Mouse (Mus musculus) limb, embryonic 14.5 days (tissue): ENCODE data around the gene Ptger4. TPM values are rescaled to one million over a fixed set of nuclear protein-coding genes. Genes with fewer than 3 reads are reported as not detected.
A peak's percentile ranks its signal among the peaks of the same experiment; 100 is the strongest.

Experiments
- ATAC-seq: fragments of 200-750 bp; cut with Nextera tagmentation; 2 replicates; pipeline ENCODE4 v1.8.0; 2017; ENCODE audit warnings: low read depth, moderate number of reproducible peaks, moderate TSS enrichment; ENCODE audit not compliant: low FRiP score
- DNase-seq: peaks from one replicate; pipeline ENCODE4 v3.0.0-alpha.2; 2015; ENCODE audit warnings: low spot score
- H3K27ac ChIP-seq: fragments of 300-500 bp; sonication (generic); replicated peaks from 2 replicates; pipeline ENCODE4 v1.5.1; 2014; ENCODE audit warnings: low read depth, mild to moderate bottlenecking, low read length, moderate library complexity, mixed read lengths
- H3K27me3 ChIP-seq: fragments of 300-500 bp; sonication (generic); 2 replicates; pipeline ENCODE4 v1.6.1; 2014; ENCODE audit warnings: low read length, mixed read lengths; ENCODE audit not compliant: control insufficient read depth, insufficient read depth
- H3K36me3 ChIP-seq: fragments of 300-500 bp; sonication (generic); 2 replicates; pipeline ENCODE4 v1.6.1; 2014; ENCODE audit warnings: mild to moderate bottlenecking, low read length, moderate library complexity, mixed read lengths; ENCODE audit not compliant: control insufficient read depth, insufficient read depth
- H3K4me1 ChIP-seq: fragments of 300-500 bp; sonication (generic); 2 replicates; pipeline ENCODE4 v1.6.1; 2014; ENCODE audit warnings: antibody characterized with exemption, low read length, mixed read lengths; ENCODE audit not compliant: control insufficient read depth, insufficient read depth
- H3K4me2 ChIP-seq: fragments of 300-500 bp; sonication (generic); replicated peaks from 2 replicates; pipeline ENCODE4 v1.6.1; 2014; ENCODE audit warnings: low read depth, mild to moderate bottlenecking, low read length, moderate library complexity; ENCODE audit not compliant: severe bottlenecking
- H3K4me3 ChIP-seq: fragments of 300-500 bp; sonication (generic); replicated peaks from 2 replicates; pipeline ENCODE4 v1.5.1; 2014; ENCODE audit warnings: low read length
- H3K9ac ChIP-seq: fragments of 300-500 bp; sonication (generic); 2 replicates; pipeline ENCODE4 v1.6.1; 2014; ENCODE audit warnings: mild to moderate bottlenecking, low read depth, low read length, moderate library complexity; ENCODE audit not compliant: severe bottlenecking
- H3K9me3 ChIP-seq: fragments of 300-500 bp; sonication (generic); 2 replicates; pipeline ENCODE4 v1.6.1; 2016; ENCODE audit warnings: low read length; ENCODE audit not compliant: control insufficient read depth
- POLR2A ChIP-seq: fragments of 200-500 bp; IDR thresholded peaks from 2 replicates; pipeline ENCODE4 v1.8.0; 2012; ENCODE audit warnings: inconsistent platforms, mild to moderate bottlenecking, moderate library complexity, borderline replicate concordance; ENCODE audit not compliant: insufficient read depth, insufficient read length; ENCODE audit errors: extremely low read depth
- WGBS: fragments of 180-500 bp; shearing (Covaris S2); extraction: QIAGEN DNeasy Blood & Tissue Kit; methylation state at CpG from one replicate; pipeline ENCODE4 v1.1.7; 2014; 5-methylcytosine and 5-hydroxymethylcytosine counted together
- polyA plus RNA-seq, 2 experiments: library from polyadenylated mRNA; depleted of rRNA in 1 of 2; stranded (reverse) in 1 of 2; unstranded in 1 of 2; fragments of >200 nt; fragmentation: Nextera tagmentation in 1 of 2; extraction: Ambion mirVana in 1 of 2; gene quantifications; 2 replicates each; pipeline versions ENCODE4 v1.2.1 to v1.2.3; 2012 to 2014

Gene Ptger4
- polyA plus RNA-seq, 2 experiments: 3.4 to 4.7 TPM

- DNase-seq (no peak), ATAC-seq (no peak)
- H3K27ac ChIP-seq: no peak overlapping the region
- H3K27me3 ChIP-seq: peaks cover 18% of the 10 kb centered on the region
- peaks cover 22% of the 10 kb centered on the region for H3K4me1 ChIP-seq
- no peak for TF ChIP-seq POLR2A
- no peak overlapping the region; the same call in 1 of the 2 replicates for H3K4me3 ChIP-seq
- WGBS: 45% methylated on average over 6 of the region's 6 CpGs
- H3K9me3 ChIP-seq: no peaks in the 10 kb centered on the region
- H3K36me3 ChIP-seq: no peaks in the 10 kb centered on the region
- no peak overlapping the region for H3K9ac ChIP-seq
- H3K4me2 ChIP-seq: no peak overlapping the region
These were observed 3.6 kb downstream of the Ptger4 start for GRCm38 (mm10) chr15:5240360-5240759.

DNA sequence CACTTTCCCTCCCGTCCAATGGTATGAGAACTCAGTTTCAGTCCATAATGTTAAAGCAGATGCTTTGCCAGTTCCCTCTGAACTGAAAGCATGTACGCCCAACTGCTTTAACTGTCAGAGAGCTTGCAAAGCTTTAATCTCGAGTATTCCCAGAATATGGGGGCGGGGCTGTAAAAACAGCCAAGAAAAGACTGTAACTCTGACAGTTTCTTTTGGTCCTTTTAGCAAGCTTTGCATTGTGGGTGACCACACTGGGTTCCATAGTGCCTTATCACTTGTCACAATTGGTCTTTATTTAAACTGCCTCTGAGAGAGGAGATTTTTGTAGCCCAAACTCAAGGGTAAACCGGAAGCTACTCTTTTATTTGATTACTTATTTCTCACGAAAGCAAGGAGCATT, 4.1 kb downstream of the Ptger4 start:
- Histone ChIP-seq H3K9ac (no peak overlapping the region), H3K36me3 (no peaks in the 10 kb centered on the region), H3K27me3 (peaks cover 18% of the 10 kb centered on the region), H3K4me1 (peaks cover 22% of the 10 kb centered on the region), H3K9me3 (no peaks in the 10 kb centered on the region), H3K4me3 (no peak overlapping the region; the same call in 1 of the 2 replicates), H3K4me2 (no peak overlapping the region; the same call in 1 of the 2 replicates), H3K27ac (no peak overlapping the region)
- WGBS: 59% methylated on average over 6 of the region's 6 CpGs
- DNase-seq (no peak), ATAC-seq (no peak)
- no peak for TF ChIP-seq POLR2A

DNA sequence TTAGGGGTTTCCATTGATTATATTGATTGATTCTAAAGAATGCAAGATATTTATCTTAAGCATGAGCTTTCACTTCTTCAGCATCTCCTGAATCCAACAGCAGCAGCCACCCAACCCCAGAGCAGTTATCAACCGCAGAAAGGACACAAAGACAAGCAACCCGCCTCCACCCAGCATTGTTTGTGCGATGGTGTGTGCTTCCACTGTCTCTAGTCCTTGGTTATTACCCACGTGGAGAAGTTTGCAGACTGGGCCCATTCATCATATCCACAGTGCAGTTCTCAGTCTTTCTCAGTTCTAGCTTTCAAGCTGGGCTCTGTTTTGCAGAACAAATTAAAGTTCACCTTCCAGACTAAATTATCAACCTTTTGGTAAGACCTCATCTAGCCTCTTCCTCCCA, 4.6 kb downstream of the Ptger4 start:
- WGBS: 90% methylated on average over 4 of the region's 4 CpGs
- no peak overlapping the region for H3K27ac ChIP-seq
- no peak overlapping the region for H3K9ac ChIP-seq
- peaks cover 22% of the 10 kb centered on the region for H3K4me1 ChIP-seq
- no peak overlapping the region; the same call in 1 of the 2 replicates for H3K4me2 ChIP-seq
- no peaks in the 10 kb centered on the region for H3K9me3 ChIP-seq
- peaks cover 2% of the 10 kb centered on the region; the same call in 1 of the 2 replicates for H3K36me3 ChIP-seq
- TF ChIP-seq POLR2A: no peak
- peaks cover 18% of the 10 kb centered on the region for H3K27me3 ChIP-seq
- H3K4me3 ChIP-seq: no peak overlapping the region
- ATAC-seq (no peak), DNase-seq (no peak)

GRCm38 (mm10) chr15:5238553-5238952, 5.4 kb downstream of the Ptger4 start:
- Histone ChIP-seq H3K27me3 (peaks cover 15% of the 10 kb centered on the region), H3K27ac (no peak overlapping the region), H3K4me1 (peaks cover 22% of the 10 kb centered on the region), H3K9ac (no peak overlapping the region), H3K4me2 (0 out of 2 replicates have a peak overlapping the region, but pooled peaks have one; percentile 2), H3K9me3 (no peaks in the 10 kb centered on the region), H3K4me3 (no peak overlapping the region), H3K36me3 (peaks cover 5% of the 10 kb centered on the region; the same call in 1 of the 2 replicates)
- TF ChIP-seq POLR2A: no peak
- ATAC-seq (no peak), DNase-seq (no peak)
- WGBS: 67% methylated on average over 4 of the region's 4 CpGs

- no peak for DNase-seq
- peaks cover 5% of the 10 kb centered on the region; the same call in 1 of the 2 replicates for H3K36me3 ChIP-seq
- H3K4me1 ChIP-seq: peaks cover 22% of the 10 kb centered on the region
- no peak overlapping the region for H3K9ac ChIP-seq
- WGBS: 75% methylated on average over 7 of the region's 7 CpGs
- no peaks in the 10 kb centered on the region for H3K9me3 ChIP-seq
- no peak overlapping the region for H3K4me2 ChIP-seq
- no peak for ATAC-seq
- H3K27ac ChIP-seq: no peak overlapping the region
- H3K4me3 ChIP-seq: no peak overlapping the region
- no peak for TF ChIP-seq POLR2A
- H3K27me3 ChIP-seq: peaks cover 11% of the 10 kb centered on the region
These were observed 5.9 kb downstream of the Ptger4 start for GRCm38 (mm10) chr15:5238073-5238472.
